Mouse (Mus musculus): ENCODE measurements around the gene Smpd1. TPM values are rescaled to one million over a fixed set of nuclear protein-coding genes. Genes with fewer than 3 reads are reported as not detected.

The Smpd1 gene
- polyA plus RNA-seq, 1 experiment = 17.1 TPM

DNA sequence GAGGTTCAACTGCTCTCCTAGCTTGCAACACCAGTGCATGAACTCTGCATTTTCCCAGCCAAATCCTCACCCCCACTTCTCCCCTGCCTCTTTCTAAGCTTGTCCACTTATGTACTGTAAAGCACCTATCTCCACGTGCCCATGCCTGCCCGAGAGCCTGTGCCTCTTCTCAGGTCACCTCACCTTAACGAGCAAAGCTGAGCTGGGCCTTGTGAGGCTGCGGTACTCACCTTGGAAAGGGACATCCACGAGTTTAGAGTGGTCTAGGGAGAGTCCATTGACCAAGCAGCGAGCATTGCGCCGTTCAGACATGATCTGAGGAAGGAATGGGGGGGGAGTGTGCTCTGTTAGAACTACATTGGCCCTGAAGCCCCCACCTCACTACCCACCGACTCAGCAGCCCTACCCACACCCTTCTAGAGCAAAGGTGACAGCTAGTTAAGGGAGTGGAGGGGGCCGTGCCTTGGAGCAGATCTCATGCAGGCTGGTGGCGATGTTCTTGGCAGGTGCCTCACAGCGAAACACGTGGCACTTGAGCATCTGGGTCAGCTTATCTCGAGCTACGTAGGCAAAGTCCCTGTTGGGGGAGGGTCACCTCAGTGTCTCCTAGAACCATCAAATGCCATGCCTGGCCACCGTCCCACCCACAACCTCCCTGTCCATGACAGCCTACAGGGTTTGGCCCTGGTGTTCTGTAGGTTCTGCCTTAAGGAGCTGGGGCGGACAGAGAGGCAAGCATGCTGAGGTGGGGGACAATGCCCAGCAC is 11.1 kb downstream of the Smpd1 start:
- Histone ChIP-seq H3K27ac (ENCODE audit: insufficient read depth, low read length) (no peak overlapping the region), H3K4me1 (ENCODE audit: control insufficient read depth, insufficient read depth, low read length) (no peaks in the 10 kb centered on the region), H3K27me3 (ENCODE audit: control insufficient read depth, insufficient read depth, low read length, poor library complexity, severe bottlenecking) (no peaks in the 10 kb centered on the region), H3K9ac (ENCODE audit: low read depth, poor library complexity, severe bottlenecking) (no peak overlapping the region), H3K9me3 (replicated peaks; ENCODE audit: control insufficient read depth, insufficient read depth, low read length, poor library complexity, severe bottlenecking) (no peaks in the 10 kb centered on the region), H3K4me3 (ENCODE audit: low read depth, low read length) (no peak overlapping the region), H3K36me3 (ENCODE audit: control insufficient read depth, insufficient read depth, low read length, poor library complexity, severe bottlenecking) (no peaks in the 10 kb centered on the region)
- no peak for TF ChIP-seq POLR2A (IDR thresholded peaks at IDR 0.05; ENCODE audit: insufficient read depth, low read length)

DNA sequence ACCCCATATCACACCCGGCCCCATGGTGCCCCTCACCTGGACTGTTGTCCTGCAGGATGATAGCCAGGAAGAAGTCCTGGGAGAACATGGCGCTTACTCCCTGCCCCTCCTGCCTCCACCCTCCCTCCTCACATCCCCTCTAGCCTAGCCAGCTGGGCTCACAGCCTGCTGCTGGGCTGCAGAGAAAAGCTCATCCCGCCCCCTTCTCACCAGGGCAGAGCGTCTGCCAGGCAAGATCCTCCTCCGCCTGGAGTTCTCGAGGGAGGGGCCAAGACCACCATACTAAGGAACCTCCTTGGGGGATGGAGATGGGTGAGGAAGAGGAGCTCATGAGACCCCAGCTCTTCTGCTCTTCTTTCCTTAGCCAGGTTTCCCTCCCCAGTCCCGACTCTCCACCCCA is 14.4 kb downstream of the Smpd1 start:
- no peak overlapping the region for H3K27ac ChIP-seq (ENCODE audit: insufficient read depth, low read length)
- H3K4me1 ChIP-seq (ENCODE audit: control insufficient read depth, insufficient read depth, low read length) = no peaks in the 10 kb centered on the region
- TF ChIP-seq CTCF (IDR thresholded peaks at IDR 0.05; ENCODE audit: low read depth, low read length) = no peak
- no peak for TF ChIP-seq EP300 (IDR thresholded peaks at IDR 0.05; ENCODE audit: insufficient read depth, low read depth, low read length)
- no peak for TF ChIP-seq POLR2A (IDR thresholded peaks at IDR 0.05; ENCODE audit: insufficient read depth, low read length)
- no peak overlapping the region for H3K4me3 ChIP-seq (ENCODE audit: low read depth, low read length)
- H3K9ac ChIP-seq (ENCODE audit: low read depth, poor library complexity, severe bottlenecking) = no peak overlapping the region
- no peaks in the 10 kb centered on the region for H3K9me3 ChIP-seq (replicated peaks; ENCODE audit: control insufficient read depth, insufficient read depth, low read length, poor library complexity, severe bottlenecking)
- H3K27me3 ChIP-seq (ENCODE audit: control insufficient read depth, insufficient read depth, low read length, poor library complexity, severe bottlenecking) = no peaks in the 10 kb centered on the region
- no peaks in the 10 kb centered on the region for H3K36me3 ChIP-seq (ENCODE audit: control insufficient read depth, insufficient read depth, low read length, poor library complexity, severe bottlenecking)

- Histone ChIP-seq H3K9ac (ENCODE audit: low read depth, poor library complexity, severe bottlenecking) (no peak overlapping the region), H3K36me3 (ENCODE audit: control insufficient read depth, insufficient read depth, low read length, poor library complexity, severe bottlenecking) (no peaks in the 10 kb centered on the region), H3K27me3 (ENCODE audit: control insufficient read depth, insufficient read depth, low read length, poor library complexity, severe bottlenecking) (no peaks in the 10 kb centered on the region), H3K9me3 (replicated peaks; ENCODE audit: control insufficient read depth, insufficient read depth, low read length, poor library complexity, severe bottlenecking) (no peaks in the 10 kb centered on the region), H3K4me1 (ENCODE audit: control insufficient read depth, insufficient read depth, low read length) (no peaks in the 10 kb centered on the region), H3K27ac (ENCODE audit: insufficient read depth, low read length) (no peak overlapping the region), H3K4me3 (ENCODE audit: low read depth, low read length) (no peak overlapping the region)
- TF ChIP-seq CTCF (IDR thresholded peaks at IDR 0.05; ENCODE audit: low read depth, low read length) (no peak), POLR2A (IDR thresholded peaks at IDR 0.05; ENCODE audit: insufficient read depth, low read length) (no peak), EP300 (IDR thresholded peaks at IDR 0.05; ENCODE audit: insufficient read depth, low read depth, low read length) (0 out of 2 replicates have a peak, but pooled peaks have one; percentile 6)
These were observed 14.9 kb downstream of the Smpd1 start for GRCm38 (mm10) chr7:105568988-105569471.

DNA sequence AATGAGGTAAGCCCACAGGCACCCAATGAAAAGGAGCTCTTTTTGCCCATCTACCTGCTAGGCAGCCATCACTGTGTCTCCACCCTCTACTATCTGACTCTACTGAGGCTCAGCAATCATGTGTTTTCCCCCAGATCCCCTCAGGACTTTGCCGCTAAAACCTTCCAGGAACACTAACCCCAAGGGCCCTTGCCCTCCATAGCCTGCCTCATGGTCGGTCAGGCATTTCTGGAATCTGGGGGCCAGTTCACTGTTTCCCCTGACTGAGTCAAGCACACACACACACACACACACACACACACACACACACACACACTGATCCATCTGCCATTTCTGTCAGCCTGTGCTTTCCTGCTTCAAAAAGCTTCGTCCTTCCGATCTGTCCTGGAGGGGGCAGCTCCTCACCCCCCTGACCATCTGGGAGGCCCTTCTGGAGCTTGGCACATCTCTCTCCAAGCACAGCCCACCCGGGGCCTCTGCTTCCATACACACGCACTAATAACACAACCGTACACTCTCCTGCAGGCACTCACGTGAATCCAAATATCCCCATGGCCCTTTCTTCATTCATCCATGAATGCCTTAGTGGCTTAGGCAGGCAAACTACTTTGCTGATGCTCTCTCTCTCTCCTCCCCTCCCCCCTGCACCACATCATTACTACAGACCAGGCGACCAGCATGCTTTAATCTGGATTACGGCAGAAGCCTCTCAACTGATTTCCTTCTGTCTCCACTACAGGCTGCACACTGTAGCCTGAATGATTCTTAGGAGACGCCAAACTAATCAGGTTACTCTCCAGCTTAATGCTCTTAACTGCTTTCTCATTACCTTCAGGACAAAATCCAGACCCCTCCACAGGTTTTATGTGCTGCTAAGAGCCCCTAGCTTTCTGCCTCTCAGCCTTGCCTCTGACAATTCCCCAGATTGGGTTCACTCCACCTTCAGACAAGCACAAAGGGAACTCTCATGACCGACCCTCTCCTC is 15.6 kb downstream of the Smpd1 start:
- H3K9me3 ChIP-seq (replicated peaks; ENCODE audit: control insufficient read depth, insufficient read depth, low read length, poor library complexity, severe bottlenecking) = no peaks in the 10 kb centered on the region
- H3K9ac ChIP-seq (ENCODE audit: low read depth, poor library complexity, severe bottlenecking) = no peak overlapping the region
- no peaks in the 10 kb centered on the region for H3K36me3 ChIP-seq (ENCODE audit: control insufficient read depth, insufficient read depth, low read length, poor library complexity, severe bottlenecking)
- no peak overlapping the region for H3K27ac ChIP-seq (ENCODE audit: insufficient read depth, low read length)
- no peaks in the 10 kb centered on the region for H3K4me1 ChIP-seq (ENCODE audit: control insufficient read depth, insufficient read depth, low read length)
- H3K27me3 ChIP-seq (ENCODE audit: control insufficient read depth, insufficient read depth, low read length, poor library complexity, severe bottlenecking) = no peaks in the 10 kb centered on the region
- TF ChIP-seq EP300 (IDR thresholded peaks at IDR 0.05; ENCODE audit: insufficient read depth, low read depth, low read length) = no peak
- TF ChIP-seq CTCF (IDR thresholded peaks at IDR 0.05; ENCODE audit: low read depth, low read length) = no peak
- no peak for TF ChIP-seq POLR2A (IDR thresholded peaks at IDR 0.05; ENCODE audit: insufficient read depth, low read length)
- no peak overlapping the region for H3K4me3 ChIP-seq (ENCODE audit: low read depth, low read length)

- TF ChIP-seq POLR2A (IDR thresholded peaks at IDR 0.05; ENCODE audit: insufficient read depth, low read length) (no peak), EP300 (IDR thresholded peaks at IDR 0.05; ENCODE audit: insufficient read depth, low read depth, low read length) (no peak), CTCF (IDR thresholded peaks at IDR 0.05; ENCODE audit: low read depth, low read length) (no peak)
- H3K9ac ChIP-seq (ENCODE audit: low read depth, poor library complexity, severe bottlenecking) = no peak overlapping the region
- H3K4me3 ChIP-seq (ENCODE audit: low read depth, low read length) = no peak overlapping the region
- H3K4me1 ChIP-seq (ENCODE audit: control insufficient read depth, insufficient read depth, low read length) = no peaks in the 10 kb centered on the region
- H3K36me3 ChIP-seq (ENCODE audit: control insufficient read depth, insufficient read depth, low read length, poor library complexity, severe bottlenecking) = no peaks in the 10 kb centered on the region
- H3K27ac ChIP-seq (ENCODE audit: insufficient read depth, low read length) = no peak overlapping the region
- H3K27me3 ChIP-seq (ENCODE audit: control insufficient read depth, insufficient read depth, low read length, poor library complexity, severe bottlenecking) = no peaks in the 10 kb centered on the region
- no peaks in the 10 kb centered on the region for H3K9me3 ChIP-seq (replicated peaks; ENCODE audit: control insufficient read depth, insufficient read depth, low read length, poor library complexity, severe bottlenecking)
These were observed 16.6 kb downstream of the Smpd1 start for GRCm38 (mm10) chr7:105570756-105571155.

All from ES-Bruce4 (cell line).